Mouse (Mus musculus): ENCODE measurements around the gene Ckap4.

- TF ChIP-seq CTCF (IDR thresholded peaks at IDR 0.05; ENCODE audit: low read depth) (no peak), EP300 (IDR thresholded peaks at IDR 0.05; ENCODE audit: low read depth) (no peak)
Measured at GRCm38 (mm10) chr10:84582236-84582635, 48.4 kb upstream of the Ckap4 start.

All from heart, postnatal 0 days (tissue).